Mouse (Mus musculus): ENCODE measurements around the gene Prr14.

- TF ChIP-seq CTCF (IDR thresholded peaks at IDR 0.05; ENCODE audit: borderline replicate concordance, extremely low read depth, insufficient read depth, insufficient read length) (no peak), POLR2A (IDR thresholded peaks at IDR 0.05; ENCODE audit: borderline replicate concordance, extremely low read depth, insufficient read depth, insufficient read length, poor library complexity, severe bottlenecking) (no peak)
Measured at GRCm38 (mm10) chr7:127494648-127495047, 35.2 kb downstream of the Prr14 start.

All from brain, embryonic 14.5 days (tissue).